Mouse (Mus musculus) hindbrain, embryonic 12.5 days (tissue): Measurements from ENCODE around the gene Fadd. TPM values are rescaled to one million over a fixed set of nuclear protein-coding genes. Genes with fewer than 3 reads are reported as not detected.

Source experiments
- ATAC-seq: fragments of 200-750 bp; cut with Nextera tagmentation; 2 replicates; pipeline ENCODE4 v1.8.0; 2017; ENCODE audit warnings: moderate TSS enrichment; ENCODE audit not compliant: low FRiP score
- H3K27ac ChIP-seq: fragments of 300-500 bp; sonication (generic); 2 replicates; pipeline ENCODE4 v1.5.1; 2016; ENCODE audit warnings: mild to moderate bottlenecking
- H3K27me3 ChIP-seq: fragments of 300-500 bp; sonication (generic); 2 replicates; pipeline ENCODE4 v1.6.1; 2016; ENCODE audit warnings: mild to moderate bottlenecking
- H3K36me3 ChIP-seq: fragments of 300-500 bp; sonication (generic); 2 replicates; pipeline ENCODE4 v1.6.1; 2016; ENCODE audit warnings: mild to moderate bottlenecking
- H3K4me1 ChIP-seq: fragments of 300-500 bp; sonication (generic); 2 replicates; pipeline ENCODE4 v1.6.1; 2016
- H3K4me2 ChIP-seq: fragments of 300-500 bp; sonication (generic); replicated peaks from 2 replicates; pipeline ENCODE4 v1.6.1; 2016; ENCODE audit warnings: mild to moderate bottlenecking
- H3K4me3 ChIP-seq: fragments of 300-500 bp; sonication (generic); 2 replicates; pipeline ENCODE4 v1.5.1; 2016; ENCODE audit warnings: mild to moderate bottlenecking
- H3K9ac ChIP-seq: fragments of 300-500 bp; sonication (generic); 2 replicates; pipeline ENCODE4 v1.6.1; 2016; ENCODE audit warnings: mild to moderate bottlenecking, moderate library complexity
- H3K9me3 ChIP-seq: fragments of 300-500 bp; sonication (generic); replicated peaks from 2 replicates; pipeline ENCODE4 v1.6.1; 2016; ENCODE audit warnings: mild to moderate bottlenecking
- WGBS: fragments of 180-500 bp; shearing (Covaris S2); methylation state at CpG from one replicate; pipeline ENCODE4 v1.1.7; 2016; 5-methylcytosine and 5-hydroxymethylcytosine counted together
- polyA plus RNA-seq: library from polyadenylated mRNA; unstranded; fragments of >200 nt; fragmentation: Nextera tagmentation; extraction: Ambion mirVana; gene quantifications from 2 replicates; pipeline ENCODE4 v1.2.1, GENCODE M21; 2016

The Fadd gene
- polyA plus RNA-seq, 1 experiment from 2014 or later: 7.4 TPM

DNA sequence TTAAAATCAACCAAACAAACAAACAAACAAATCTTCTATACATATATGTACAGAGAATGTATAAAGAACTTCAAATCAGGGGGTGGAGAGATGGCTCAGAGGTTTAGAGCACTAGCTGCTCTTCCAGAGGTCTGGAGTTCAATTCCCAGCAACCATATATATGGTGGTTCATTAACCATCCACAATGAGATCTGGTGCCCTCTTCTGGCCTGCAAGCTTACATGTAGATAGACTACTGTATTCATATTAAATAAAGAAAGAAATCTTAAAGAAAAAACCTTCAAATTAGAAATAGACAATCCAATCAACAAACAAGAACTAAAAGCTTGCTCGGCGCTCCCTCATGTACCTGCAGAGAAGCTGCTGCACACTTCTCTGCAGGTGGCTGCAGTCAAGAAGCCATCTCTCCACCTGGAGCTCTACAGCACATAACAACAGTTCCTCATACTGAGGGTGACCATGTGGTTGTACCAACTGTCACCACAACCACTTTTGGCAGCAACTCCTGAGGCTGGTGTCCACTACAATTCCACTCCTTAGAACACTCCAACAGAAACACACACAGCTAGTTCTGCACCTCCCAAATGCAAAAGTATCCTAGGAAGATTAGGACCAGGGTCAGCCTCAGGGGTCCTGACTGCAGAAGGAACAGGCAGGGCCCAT lies 32.2 kb downstream of the Fadd start:
- H3K4me2 ChIP-seq: no peak overlapping the region
- no peak for ATAC-seq
- WGBS: 100% methylated on average over 2 of the region's 2 CpGs
- H3K4me3 ChIP-seq: no peak overlapping the region
- H3K9ac ChIP-seq: no peak overlapping the region
- H3K9me3 ChIP-seq: no peaks in the 10 kb centered on the region
- peaks cover 2% of the 10 kb centered on the region for H3K27me3 ChIP-seq
- H3K36me3 ChIP-seq: peaks cover 37% of the 10 kb centered on the region
- no peak overlapping the region for H3K27ac ChIP-seq
- peaks cover 26% of the 10 kb centered on the region for H3K4me1 ChIP-seq

DNA sequence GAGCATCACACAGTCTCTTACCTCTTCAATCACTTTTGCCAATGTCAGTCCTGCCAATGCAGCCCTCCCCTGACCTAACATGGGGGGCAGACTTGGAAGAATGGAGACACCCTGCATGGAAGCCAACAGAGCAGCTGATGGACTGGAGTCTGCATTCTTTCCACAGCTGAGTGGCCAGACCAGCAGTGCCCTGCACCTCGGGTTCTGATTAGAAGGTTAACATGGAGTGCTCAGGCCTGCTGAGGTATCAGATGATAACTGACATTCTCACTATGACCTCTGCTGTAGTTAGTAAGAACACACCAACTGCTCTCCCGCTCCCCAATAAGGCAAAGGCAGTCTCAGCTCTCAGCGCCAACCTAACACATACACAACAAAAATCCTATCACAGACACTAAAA lies 37.0 kb downstream of the Fadd start:
- H3K4me1 ChIP-seq: no peaks in the 10 kb centered on the region

DNA sequence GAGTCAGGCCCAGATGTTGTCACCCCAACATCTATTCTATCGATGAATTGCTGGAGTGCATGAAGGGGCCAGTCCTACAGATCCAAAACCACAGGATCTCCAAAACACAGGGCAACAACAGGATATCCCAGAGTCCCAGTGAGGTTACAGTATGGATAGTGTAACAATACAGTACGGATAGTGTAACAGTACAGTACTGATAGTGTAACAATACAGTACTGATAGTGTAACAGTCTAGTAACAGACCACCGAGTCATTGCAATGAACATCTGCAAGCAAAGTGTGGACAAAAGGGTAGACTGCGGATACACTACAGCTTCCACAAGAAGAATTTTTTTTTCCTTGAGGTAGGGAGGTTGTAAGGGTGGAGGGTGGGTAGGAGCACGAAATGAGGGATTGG lies 40.9 kb downstream of the Fadd start:
- H3K4me1 ChIP-seq: 0 out of 2 replicates have a peak, but pooled peaks cover 2% of the 10 kb centered on the region
- 95% methylated on average over 5 of the region's 5 CpGs for WGBS
- H3K9ac ChIP-seq: no peak overlapping the region
- no peaks in the 10 kb centered on the region for H3K27me3 ChIP-seq
- no peak overlapping the region for H3K4me3 ChIP-seq
- no peaks in the 10 kb centered on the region; the same call in 1 of the 2 replicates for H3K36me3 ChIP-seq
- no peak for ATAC-seq
- no peaks in the 10 kb centered on the region for H3K9me3 ChIP-seq
- no peak overlapping the region for H3K4me2 ChIP-seq
- H3K27ac ChIP-seq: no peak overlapping the region

More for the DNA sequence above, 37.0 kb downstream of the Fadd start:
- Histone ChIP-seq H3K9ac (no peak overlapping the region), H3K27me3 (no peaks in the 10 kb centered on the region), H3K36me3 (peaks cover 24% of the 10 kb centered on the region), H3K9me3 (no peaks in the 10 kb centered on the region), H3K27ac (no peak overlapping the region), H3K4me2 (no peak overlapping the region), H3K4me3 (no peak overlapping the region)
- ATAC-seq: no peak
- WGBS: 81% methylated on average over 3 of the region's 3 CpGs

DNA sequence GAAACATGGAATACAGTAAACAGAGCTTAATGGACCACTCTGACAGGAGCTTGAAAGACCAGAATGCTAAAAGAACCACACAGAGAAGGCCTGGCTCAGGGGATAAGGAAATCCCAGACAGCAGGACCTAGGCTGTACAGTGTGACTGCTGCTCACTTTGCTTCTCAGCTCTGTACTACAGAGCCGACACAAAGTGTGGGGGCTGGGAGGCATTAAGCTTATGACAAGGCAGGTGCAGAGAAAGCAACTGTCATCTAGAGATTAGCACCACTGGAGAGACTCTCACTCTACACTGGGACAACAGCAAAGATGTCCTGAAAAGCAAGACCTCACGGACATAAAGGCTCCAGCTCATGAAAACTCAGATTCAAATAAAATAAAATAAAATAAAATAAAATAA lies 43.1 kb downstream of the Fadd start:
- no peak for ATAC-seq
- no peaks in the 10 kb centered on the region for H3K9me3 ChIP-seq
- no peak overlapping the region for H3K4me3 ChIP-seq
- H3K36me3 ChIP-seq: no peaks in the 10 kb centered on the region; the same call in 1 of the 2 replicates
- WGBS: 85% methylated on average over 2 of the region's 2 CpGs
- H3K27me3 ChIP-seq: no peaks in the 10 kb centered on the region
- H3K4me1 ChIP-seq: 0 out of 2 replicates have a peak, but pooled peaks cover 2% of the 10 kb centered on the region
- H3K27ac ChIP-seq: no peak overlapping the region
- no peak overlapping the region for H3K4me2 ChIP-seq
- no peak overlapping the region for H3K9ac ChIP-seq

DNA sequence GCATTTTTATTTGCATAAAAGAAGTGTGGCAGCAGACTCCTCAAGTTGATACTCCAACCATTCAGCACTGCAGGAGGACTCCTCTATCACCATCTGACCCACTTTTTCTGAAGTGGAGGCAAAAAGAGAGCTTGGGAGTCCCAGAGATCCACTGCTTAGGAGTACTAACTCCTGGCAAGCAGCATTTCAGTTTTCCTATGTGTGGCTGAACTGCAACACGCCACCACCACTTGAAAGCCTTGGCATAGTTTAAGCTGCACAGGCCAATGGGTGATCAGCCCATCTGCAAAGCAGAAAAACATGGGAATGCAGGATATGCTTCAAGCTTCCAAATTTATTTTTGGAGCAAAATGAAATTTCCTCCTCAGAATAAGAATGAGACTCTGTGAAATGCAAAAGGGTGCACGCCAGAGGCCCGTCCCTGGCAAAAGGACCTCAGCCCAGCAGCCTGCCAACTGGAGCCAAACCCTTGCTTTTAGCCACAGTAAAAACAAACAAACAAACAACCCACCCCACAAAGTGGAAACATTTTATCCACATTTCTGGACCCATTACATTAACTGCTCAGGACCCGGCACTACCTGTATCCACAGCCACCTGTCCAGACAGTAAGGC lies 44.1 kb downstream of the Fadd start:
- Histone ChIP-seq H3K4me1 (0 out of 2 replicates have a peak, but pooled peaks cover 2% of the 10 kb centered on the region), H3K27ac (no peak overlapping the region), H3K27me3 (no peaks in the 10 kb centered on the region), H3K9ac (no peak overlapping the region), H3K9me3 (no peaks in the 10 kb centered on the region), H3K36me3 (no peaks in the 10 kb centered on the region; the same call in 1 of the 2 replicates), H3K4me2 (no peak overlapping the region), H3K4me3 (no peak overlapping the region)
- 94% methylated on average over 4 of the region's 4 CpGs for WGBS
- ATAC-seq: no peak

DNA sequence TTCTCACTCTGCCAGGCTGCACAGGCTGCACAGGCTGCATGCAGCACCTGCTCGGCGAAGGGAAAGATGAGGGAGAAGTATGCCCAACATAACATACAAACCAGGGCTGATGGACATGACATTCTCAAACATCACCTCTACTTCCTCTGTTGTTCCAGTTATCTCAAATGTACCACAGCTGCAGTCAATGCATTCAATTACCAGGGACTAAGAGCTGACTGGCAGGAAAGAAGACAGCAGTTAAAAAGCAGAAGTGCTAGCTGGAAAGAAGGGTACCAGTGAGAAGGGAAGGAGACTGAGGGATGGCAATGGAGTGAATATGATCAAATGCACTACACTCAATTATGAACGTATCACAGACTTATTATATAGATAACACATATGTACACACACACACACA lies 45.9 kb downstream of the Fadd start:
- no peak overlapping the region for H3K27ac ChIP-seq
- no peaks in the 10 kb centered on the region for H3K27me3 ChIP-seq
- no peak for ATAC-seq
- no peaks in the 10 kb centered on the region for H3K9me3 ChIP-seq
- WGBS: 96% methylated on average over 3 of the region's 3 CpGs
- peaks cover 19% of the 10 kb centered on the region for H3K4me1 ChIP-seq
- no peak overlapping the region for H3K4me3 ChIP-seq
- H3K9ac ChIP-seq: no peak overlapping the region
- H3K4me2 ChIP-seq: no peak overlapping the region
- H3K36me3 ChIP-seq: no peaks in the 10 kb centered on the region; the same call in 1 of the 2 replicates

DNA sequence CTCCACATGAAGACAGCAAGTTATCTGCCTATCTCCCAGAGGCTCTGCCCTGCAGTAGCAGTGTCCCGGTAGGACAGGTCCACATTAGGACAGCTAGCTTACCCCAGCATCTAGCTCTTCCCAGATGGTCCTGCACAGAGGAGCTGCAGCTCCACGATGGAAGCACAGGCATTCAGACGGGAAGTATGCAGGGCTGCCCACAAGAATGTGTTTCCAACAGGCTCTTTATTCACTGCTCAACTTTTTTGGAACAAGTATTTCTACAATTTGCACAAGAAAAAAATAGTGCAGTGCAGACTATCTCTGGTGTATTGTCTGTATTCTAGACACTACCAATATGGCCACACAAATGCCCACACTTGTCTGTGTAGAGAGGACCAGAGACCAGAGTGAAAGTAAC lies 47.5 kb downstream of the Fadd start:
- Histone ChIP-seq H3K9ac (no peak overlapping the region), H3K4me2 (no peak overlapping the region), H3K36me3 (no peaks in the 10 kb centered on the region; the same call in 1 of the 2 replicates), H3K27ac (no peak overlapping the region), H3K4me1 (peaks cover 19% of the 10 kb centered on the region), H3K9me3 (no peaks in the 10 kb centered on the region), H3K27me3 (no peaks in the 10 kb centered on the region), H3K4me3 (no peak overlapping the region)
- ATAC-seq: no peak
- 71% methylated on average over 3 of the region's 3 CpGs for WGBS

DNA sequence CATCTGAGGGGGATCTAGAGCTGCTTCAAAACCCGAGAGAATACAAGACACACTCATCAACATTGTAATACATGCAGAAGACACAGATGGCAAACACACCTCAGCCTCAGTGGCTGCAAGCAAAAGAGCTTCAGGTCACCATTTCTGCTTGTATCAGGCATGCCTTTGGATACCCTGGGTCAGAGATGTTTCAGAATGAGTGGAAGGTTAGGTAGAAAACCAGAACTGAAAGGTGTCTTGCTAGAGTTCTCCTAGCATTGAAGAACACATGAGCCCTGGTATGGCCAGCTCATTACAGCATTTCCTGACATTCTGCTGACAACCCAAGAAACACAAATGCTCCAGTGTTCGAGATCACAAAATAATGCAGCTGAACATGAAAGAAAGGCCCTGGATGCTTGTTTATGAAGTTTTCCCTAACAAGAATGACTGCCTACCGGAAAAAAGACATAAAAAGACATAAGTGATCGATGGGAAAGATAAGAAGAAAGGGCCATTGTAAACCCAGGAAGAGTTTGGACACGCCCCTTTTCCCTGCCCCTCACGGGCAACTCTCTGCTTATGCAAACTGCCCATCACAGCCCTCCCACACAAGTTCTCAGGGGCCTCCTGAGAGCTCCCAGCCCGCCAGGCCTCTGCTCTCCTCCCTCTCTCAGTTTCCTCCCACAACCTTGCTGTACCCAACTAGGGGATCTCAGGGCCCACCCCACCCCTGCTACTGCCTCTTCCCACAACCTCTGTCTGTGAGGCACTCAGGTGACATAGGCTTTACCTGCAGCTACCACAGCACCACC lies 50.5 kb downstream of the Fadd start:
- no peaks in the 10 kb centered on the region for H3K36me3 ChIP-seq
- H3K9ac ChIP-seq: no peak overlapping the region

DNA sequence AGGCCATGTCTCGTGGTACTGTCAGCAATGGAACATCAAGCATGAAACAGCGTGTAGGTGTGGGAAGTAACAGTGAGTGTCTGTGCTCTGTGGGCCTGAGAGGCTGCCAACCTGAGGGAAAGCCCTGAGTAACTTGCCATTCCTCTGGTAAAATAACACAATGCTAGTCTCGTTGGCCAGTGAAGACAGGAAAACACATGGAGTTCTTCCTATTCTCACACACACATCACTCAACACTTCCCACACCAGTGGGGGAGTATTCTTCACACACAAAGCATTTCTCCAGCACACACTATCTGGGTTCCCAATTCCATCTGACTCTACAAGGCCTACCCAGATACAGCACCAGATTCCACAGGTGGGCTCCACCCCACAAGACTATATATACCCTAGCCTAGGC lies 52.4 kb downstream of the Fadd start:
- no peak overlapping the region for H3K4me2 ChIP-seq
- WGBS: 84% methylated on average over 3 of the region's 3 CpGs
- no peaks in the 10 kb centered on the region for H3K9me3 ChIP-seq
- peaks cover 17% of the 10 kb centered on the region for H3K4me1 ChIP-seq
- no peak overlapping the region for H3K4me3 ChIP-seq
- H3K27me3 ChIP-seq: no peaks in the 10 kb centered on the region
- no peak overlapping the region for H3K27ac ChIP-seq
- no peak overlapping the region for H3K9ac ChIP-seq
- H3K36me3 ChIP-seq: no peaks in the 10 kb centered on the region
- no peak for ATAC-seq

More for the DNA sequence above, 50.5 kb downstream of the Fadd start:
- no peak overlapping the region for H3K4me3 ChIP-seq
- peaks cover 17% of the 10 kb centered on the region for H3K4me1 ChIP-seq
- H3K27me3 ChIP-seq: no peaks in the 10 kb centered on the region
- H3K9me3 ChIP-seq: no peaks in the 10 kb centered on the region
- H3K27ac ChIP-seq: no peak overlapping the region; the same call in 1 of the 2 replicates
- H3K4me2 ChIP-seq: no peak overlapping the region
- ATAC-seq: no peak
- 34% methylated on average over 7 of the region's 7 CpGs for WGBS

DNA sequence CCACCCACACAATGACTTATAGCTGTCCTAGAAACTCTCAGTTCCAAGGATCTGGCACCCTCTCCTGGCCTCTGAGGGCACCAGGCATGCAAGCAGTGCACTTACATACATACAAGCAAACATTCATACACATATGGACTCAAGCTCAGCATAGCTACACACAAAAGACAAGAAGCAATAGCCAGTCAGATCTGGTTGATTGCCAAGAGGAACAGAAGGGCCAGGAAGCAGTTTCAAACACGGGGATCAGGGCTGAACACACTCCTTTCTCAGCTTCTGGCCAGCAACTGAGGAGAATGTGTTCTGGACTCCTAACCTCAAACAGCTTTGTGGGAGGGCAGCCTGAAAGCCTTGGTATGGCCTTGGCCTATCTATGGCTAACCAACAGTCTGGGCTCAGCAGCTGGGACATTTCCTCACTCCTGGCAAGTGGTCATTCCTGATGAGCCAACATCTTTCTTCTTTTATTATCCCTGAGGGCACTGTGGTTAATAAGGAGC lies 54.5 kb downstream of the Fadd start:
- Histone ChIP-seq H3K9me3 (no peaks in the 10 kb centered on the region), H3K4me2 (no peak overlapping the region), H3K27ac (no peak overlapping the region), H3K36me3 (no peaks in the 10 kb centered on the region), H3K4me3 (no peak overlapping the region), H3K9ac (no peak overlapping the region), H3K4me1 (peaks cover 14% of the 10 kb centered on the region), H3K27me3 (no peaks in the 10 kb centered on the region)
- 66% methylated on average over 1 of the region's 1 CpGs for WGBS
- no peak for ATAC-seq
